Mouse (Mus musculus) kidney, postnatal 0 days (tissue): ENCODE measurements around the gene Lhx2. TPM values are rescaled to one million over a fixed set of nuclear protein-coding genes. Genes with fewer than 3 reads are reported as not detected.

Experiments
- ATAC-seq: fragments of 200-750 bp; cut with Nextera tagmentation; replicated peaks from 2 replicates; pipeline ENCODE4 v1.8.0; 2017; ENCODE audit warnings: low read depth, moderate number of reproducible peaks, moderate TSS enrichment, moderate library complexity; ENCODE audit not compliant: low FRiP score
- DNase-seq: peaks from one replicate; pipeline ENCODE4 v3.0.0-alpha.2; 2016; ENCODE audit warnings: low spot score
- H3K27ac ChIP-seq: fragments of 300-500 bp; sonication (generic); 2 replicates; pipeline ENCODE4 v1.5.1; 2014; ENCODE audit warnings: mild to moderate bottlenecking
- H3K27me3 ChIP-seq: fragments of 300-500 bp; sonication (generic); 2 replicates; pipeline ENCODE4 v1.6.1; 2014; ENCODE audit warnings: low read length, mixed read lengths; ENCODE audit not compliant: insufficient read depth
- H3K36me3 ChIP-seq: fragments of 300-500 bp; sonication (generic); 2 replicates; pipeline ENCODE4 v1.6.1; 2014; ENCODE audit warnings: low read length, mixed read lengths; ENCODE audit not compliant: insufficient read depth
- H3K4me1 ChIP-seq: fragments of 300-500 bp; sonication (generic); replicated peaks from 2 replicates; pipeline ENCODE4 v1.6.1; 2014; ENCODE audit warnings: antibody characterized with exemption, low read length, mixed read lengths; ENCODE audit not compliant: insufficient read depth
- H3K4me2 ChIP-seq: fragments of 300-500 bp; sonication (generic); 2 replicates; pipeline ENCODE4 v1.6.1; 2014; ENCODE audit warnings: mild to moderate bottlenecking, low read length, moderate library complexity, mixed read lengths
- H3K4me3 ChIP-seq: fragments of 300-500 bp; sonication (generic); replicated peaks from 2 replicates; pipeline ENCODE4 v1.5.1; 2014; ENCODE audit warnings: low read depth, low read length
- H3K9ac ChIP-seq: fragments of 300-500 bp; sonication (generic); 2 replicates; pipeline ENCODE4 v1.6.1; 2014; ENCODE audit warnings: low read depth, low read length
- H3K9me3 ChIP-seq: fragments of 300-500 bp; sonication (generic); replicated peaks from 2 replicates; pipeline ENCODE4 v1.6.1; 2016; ENCODE audit warnings: low read length, inconsistent platforms, mixed read lengths
- CTCF ChIP-seq: IDR thresholded peaks from 2 replicates; pipeline ENCODE4 v1.5.1; 2016; ENCODE audit warnings: antibody characterized with exemption, low read depth, mild to moderate bottlenecking, moderate library complexity
- WGBS: fragments of 180-500 bp; shearing (Covaris S2); extraction: QIAGEN DNeasy Blood & Tissue Kit; methylation state at CpG from one replicate; pipeline ENCODE4 v1.1.7; 2014; 5-methylcytosine and 5-hydroxymethylcytosine counted together
- polyA plus RNA-seq: library from polyadenylated mRNA; unstranded; fragments of >200 nt; fragmentation: Nextera tagmentation; extraction: Ambion mirVana; gene quantifications from 2 replicates; pipeline ENCODE4 v1.2.1, GENCODE M21; 2015

Lhx2 gene
- polyA plus RNA-seq, 1 experiment from 2014 or later = 0.07 TPM

GRCm38 (mm10) chr2:38353664-38354063 lies 14.6 kb downstream of the Lhx2 start:
- TF ChIP-seq CTCF = no peak
- Histone ChIP-seq H3K4me3 (no peak overlapping the region), H3K9ac (no peak overlapping the region), H3K27me3 (peaks cover 90% of the 10 kb centered on the region), H3K27ac (no peak overlapping the region), H3K9me3 (no peaks in the 10 kb centered on the region), H3K36me3 (no peaks in the 10 kb centered on the region), H3K4me1 (peaks cover 24% of the 10 kb centered on the region), H3K4me2 (no peak overlapping the region)
- DNase-seq = no peak
- WGBS = 25% methylated on average over 4 of the region's 4 CpGs
- ATAC-seq = no peak

GRCm38 (mm10) chr2:38354179-38354716 lies 15.2 kb downstream of the Lhx2 start:
- ATAC-seq (no peak), DNase-seq (no peak)
- H3K36me3 ChIP-seq = no peaks in the 10 kb centered on the region
- H3K27ac ChIP-seq = no peak overlapping the region
- H3K9ac ChIP-seq = no peak overlapping the region
- WGBS = 2% methylated on average over 22 of the region's 22 CpGs
- no peak overlapping the region for H3K4me2 ChIP-seq
- peaks cover 89% of the 10 kb centered on the region for H3K27me3 ChIP-seq
- H3K4me1 ChIP-seq = peaks cover 24% of the 10 kb centered on the region
- H3K9me3 ChIP-seq = no peaks in the 10 kb centered on the region
- TF ChIP-seq CTCF = no peak
- no peak overlapping the region for H3K4me3 ChIP-seq

- Histone ChIP-seq H3K36me3 (no peaks in the 10 kb centered on the region), H3K9ac (no peak overlapping the region), H3K4me3 (no peak overlapping the region), H3K9me3 (no peaks in the 10 kb centered on the region), H3K4me2 (no peak overlapping the region), H3K27ac (no peak overlapping the region), H3K4me1 (peaks cover 24% of the 10 kb centered on the region), H3K27me3 (peaks cover 89% of the 10 kb centered on the region)
- ATAC-seq = no peak
- under 1% methylated on average over 34 of the region's 34 CpGs for WGBS
- DNase-seq = no peak
- TF ChIP-seq CTCF = no peak
Observed at GRCm38 (mm10) chr2:38354717-38355510, 15.8 kb downstream of the Lhx2 start.

- no peak for ATAC-seq
Observed at GRCm38 (mm10) chr2:38355731-38356427, 16.8 kb downstream of the Lhx2 start.

GRCm38 (mm10) chr2:38356428-38357260 lies 17.6 kb downstream of the Lhx2 start:
- peak overlapping the region; percentile 6 for H3K4me3 ChIP-seq
- H3K36me3 ChIP-seq = no peaks in the 10 kb centered on the region
- peaks cover 10% of the 10 kb centered on the region for H3K4me1 ChIP-seq
- TF ChIP-seq CTCF = no peak
- no peak for ATAC-seq
- H3K4me2 ChIP-seq = peak overlapping the region; percentile 23
- H3K9me3 ChIP-seq = no peaks in the 10 kb centered on the region
- no peak overlapping the region for H3K27ac ChIP-seq
- no peak overlapping the region for H3K9ac ChIP-seq
- DNase-seq = no peak
- H3K27me3 ChIP-seq = peaks cover 89% of the 10 kb centered on the region
- under 1% methylated on average over 48 of the region's 53 CpGs for WGBS

More at GRCm38 (mm10) chr2:38355731-38356427, 16.8 kb downstream of the Lhx2 start:
- peaks cover 89% of the 10 kb centered on the region for H3K27me3 ChIP-seq
- H3K4me3 ChIP-seq = 0 out of 2 replicates have a peak overlapping the region, but pooled peaks have one; percentile 6
- 1% methylated on average over 19 of the region's 19 CpGs for whole genome bisulfite sequencing
- no peak for DNase-seq
- no peak overlapping the region for H3K4me2 ChIP-seq
- TF ChIP-seq CTCF = no peak
- peaks cover 17% of the 10 kb centered on the region for H3K4me1 ChIP-seq
- no peaks in the 10 kb centered on the region for H3K9me3 ChIP-seq
- no peak overlapping the region for H3K9ac ChIP-seq
- no peak overlapping the region for H3K27ac ChIP-seq
- H3K36me3 ChIP-seq = no peaks in the 10 kb centered on the region
